Mouse (Mus musculus) embryonic fibroblast, embryonic 13.5 days (primary cell): ENCODE data around the gene Gbp4.
"Not testable (repeated sequence)": the region's sequence is repeated elsewhere in the genome, so short reads cannot be mapped to it uniquely, and the experiment has no call there.

Experiments
- CTCF ChIP-seq: IDR thresholded peaks from 2 replicates; pipeline ENCODE4 v1.5.1; 2011; ENCODE audit warnings: mild to moderate bottlenecking, control low read depth, low read length, moderate library complexity, borderline replicate concordance; ENCODE audit not compliant: insufficient read depth
- POLR2A ChIP-seq: IDR thresholded peaks from 2 replicates; pipeline ENCODE4 v1.6.1; 2011; ENCODE audit warnings: low read depth, mild to moderate bottlenecking, control low read depth, low read length, moderate library complexity

- not testable (repeated sequence) for TF ChIP-seq POLR2A, CTCF
Measured at GRCm38 (mm10) chr5:105110271-105110852, 29.0 kb downstream of the Gbp4 start.
